Mouse (Mus musculus): Measurements from ENCODE around the gene Mettl21c. TPM values are rescaled to one million over a fixed set of nuclear protein-coding genes. Genes with fewer than 3 reads are reported as not detected.
A peak's percentile ranks its signal among the peaks of the same experiment; 100 is the strongest.

Gene Mettl21c
- polyA plus RNA-seq, 1 experiment = not detected

DNA sequence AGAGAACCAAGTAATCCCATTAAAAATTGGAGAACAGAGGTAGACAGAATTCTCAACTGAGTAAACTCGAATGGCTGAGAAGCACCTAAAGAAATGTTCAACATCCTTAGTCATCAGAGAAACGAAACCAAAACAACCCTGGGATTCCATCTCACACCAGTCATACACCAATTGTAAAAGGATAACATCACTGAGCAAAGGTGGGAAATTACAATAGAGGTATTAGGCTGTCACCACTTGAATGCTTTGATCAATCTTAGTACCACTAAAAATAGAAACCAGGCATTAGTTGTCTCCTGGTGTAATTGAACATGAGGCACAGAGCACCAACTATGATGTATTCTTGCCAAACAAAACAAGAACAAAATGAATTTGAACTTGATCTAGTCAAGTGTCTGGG, 12.4 kb upstream of the Mettl21c start:
- TF ChIP-seq POLR2A (IDR thresholded peaks at IDR 0.05; ENCODE audit: borderline replicate concordance, low read depth, low read length) (no peak), CTCF (IDR thresholded peaks at IDR 0.05; ENCODE audit: low read depth, low read length) (no peak)
- H3K4me1 ChIP-seq (ENCODE audit: control insufficient read depth, insufficient read depth, low read length) = no peaks in the 10 kb centered on the region
- no peak overlapping the region for H3K4me3 ChIP-seq (ENCODE audit: insufficient read depth, low read length)
- H3K27ac ChIP-seq (ENCODE audit: insufficient read depth, low read depth, low read length) = no peak overlapping the region

DNA sequence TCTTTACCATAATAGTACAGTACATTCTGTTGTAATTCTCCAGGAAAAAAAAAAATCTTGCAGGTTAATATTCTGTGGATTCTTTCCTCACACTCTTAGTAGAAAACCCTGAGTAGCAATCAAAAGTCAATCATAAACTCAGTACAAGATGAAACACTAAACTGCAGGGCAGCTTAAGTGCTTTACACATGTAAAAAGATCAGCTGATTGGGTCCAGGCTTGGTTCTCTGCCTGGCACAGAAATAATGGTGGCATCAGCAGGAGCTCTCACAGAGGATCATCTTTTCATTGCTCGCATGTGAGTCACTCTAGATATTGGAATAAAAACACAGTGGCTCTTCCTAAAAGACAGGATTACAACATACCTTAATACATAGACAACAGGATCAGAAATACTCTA, 7.8 kb upstream of the Mettl21c start:
- Histone ChIP-seq H3K4me3 (ENCODE audit: insufficient read depth, low read length) (no peak overlapping the region), H3K27ac (ENCODE audit: insufficient read depth, low read depth, low read length) (no peak overlapping the region), H3K4me1 (ENCODE audit: control insufficient read depth, insufficient read depth, low read length) (no peaks in the 10 kb centered on the region)
- no peak for TF ChIP-seq POLR2A (IDR thresholded peaks at IDR 0.05; ENCODE audit: borderline replicate concordance, low read depth, low read length)
- no peak for TF ChIP-seq CTCF (IDR thresholded peaks at IDR 0.05; ENCODE audit: low read depth, low read length)

DNA sequence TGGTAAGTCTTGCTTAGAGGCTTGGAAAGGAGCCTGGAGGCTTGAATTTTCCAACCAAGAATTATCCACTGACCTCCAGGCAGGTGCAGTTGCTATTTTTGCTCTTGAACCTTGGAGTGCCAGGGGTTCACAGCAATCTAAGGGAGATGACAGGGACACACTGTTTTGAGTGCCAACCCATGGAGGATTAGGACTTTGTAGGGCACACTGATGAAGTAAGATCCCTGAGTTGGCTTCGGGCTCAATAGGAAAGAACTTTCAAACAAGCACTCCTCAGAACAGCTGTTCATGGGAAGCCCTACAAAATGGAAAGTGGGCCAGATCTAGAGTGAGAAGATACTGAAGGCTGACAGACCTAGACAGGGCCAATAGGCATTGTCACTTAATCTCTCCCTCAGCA, 2.8 kb upstream of the Mettl21c start:
- H3K4me3 ChIP-seq (ENCODE audit: insufficient read depth, low read length) = no peak overlapping the region
- H3K27ac ChIP-seq (ENCODE audit: insufficient read depth, low read depth, low read length) = no peak overlapping the region
- no peaks in the 10 kb centered on the region for H3K4me1 ChIP-seq (ENCODE audit: control insufficient read depth, insufficient read depth, low read length)
- TF ChIP-seq POLR2A (IDR thresholded peaks at IDR 0.05; ENCODE audit: borderline replicate concordance, low read depth, low read length) (no peak), CTCF (IDR thresholded peaks at IDR 0.05; ENCODE audit: low read depth, low read length) (no peak)

DNA sequence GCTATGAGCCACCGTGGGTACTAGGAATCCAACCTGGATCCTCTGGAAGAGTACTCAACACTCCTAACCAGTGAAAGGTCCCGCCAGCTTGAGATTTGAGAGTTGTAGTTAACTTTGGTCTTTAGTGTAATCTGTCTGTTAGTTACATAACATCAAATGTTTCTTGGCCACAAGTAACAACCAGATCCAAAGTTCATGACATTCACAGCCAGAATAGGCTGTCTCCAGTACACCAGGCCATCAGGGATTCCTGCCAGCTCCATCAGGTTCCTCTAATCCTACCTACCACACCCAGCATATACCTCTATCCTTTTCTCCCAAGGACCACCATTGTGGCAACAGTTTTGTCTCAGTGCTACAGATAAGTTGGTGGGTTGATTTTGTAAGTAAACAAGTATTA, 4.3 kb downstream of the Mettl21c start:
- no peaks in the 10 kb centered on the region for H3K4me1 ChIP-seq (ENCODE audit: control insufficient read depth, insufficient read depth, low read length)
- H3K27ac ChIP-seq (ENCODE audit: insufficient read depth, low read depth, low read length) = no peak overlapping the region
- no peak for TF ChIP-seq CTCF (IDR thresholded peaks at IDR 0.05; ENCODE audit: low read depth, low read length)
- no peak for TF ChIP-seq POLR2A (IDR thresholded peaks at IDR 0.05; ENCODE audit: borderline replicate concordance, low read depth, low read length)
- H3K4me3 ChIP-seq (ENCODE audit: insufficient read depth, low read length) = no peak overlapping the region

DNA sequence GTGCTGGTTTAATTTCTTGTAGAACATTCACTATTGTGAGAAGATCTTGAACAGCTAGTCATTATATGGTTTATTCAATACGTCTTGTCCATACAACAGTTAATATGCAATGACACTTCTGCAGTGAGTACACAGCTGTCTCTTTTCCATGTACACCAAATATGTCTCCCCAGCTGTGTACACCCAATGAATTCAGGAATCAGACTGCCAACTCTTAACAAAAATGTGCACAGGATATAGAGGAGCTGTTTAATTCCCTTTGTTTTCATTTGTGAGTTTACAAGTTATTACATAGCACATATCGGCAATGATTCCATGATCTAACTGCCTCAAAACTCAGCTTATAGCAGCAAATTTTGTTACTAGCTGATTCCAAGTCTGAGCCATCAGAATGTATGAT, 15.3 kb downstream of the Mettl21c start:
- no peak overlapping the region for H3K27ac ChIP-seq (ENCODE audit: insufficient read depth, low read depth, low read length)
- TF ChIP-seq POLR2A (IDR thresholded peaks at IDR 0.05; ENCODE audit: borderline replicate concordance, low read depth, low read length) = no peak
- no peak for TF ChIP-seq CTCF (IDR thresholded peaks at IDR 0.05; ENCODE audit: low read depth, low read length)
- H3K4me3 ChIP-seq (ENCODE audit: insufficient read depth, low read length) = no peak overlapping the region
- no peaks in the 10 kb centered on the region for H3K4me1 ChIP-seq (ENCODE audit: control insufficient read depth, insufficient read depth, low read length)

DNA sequence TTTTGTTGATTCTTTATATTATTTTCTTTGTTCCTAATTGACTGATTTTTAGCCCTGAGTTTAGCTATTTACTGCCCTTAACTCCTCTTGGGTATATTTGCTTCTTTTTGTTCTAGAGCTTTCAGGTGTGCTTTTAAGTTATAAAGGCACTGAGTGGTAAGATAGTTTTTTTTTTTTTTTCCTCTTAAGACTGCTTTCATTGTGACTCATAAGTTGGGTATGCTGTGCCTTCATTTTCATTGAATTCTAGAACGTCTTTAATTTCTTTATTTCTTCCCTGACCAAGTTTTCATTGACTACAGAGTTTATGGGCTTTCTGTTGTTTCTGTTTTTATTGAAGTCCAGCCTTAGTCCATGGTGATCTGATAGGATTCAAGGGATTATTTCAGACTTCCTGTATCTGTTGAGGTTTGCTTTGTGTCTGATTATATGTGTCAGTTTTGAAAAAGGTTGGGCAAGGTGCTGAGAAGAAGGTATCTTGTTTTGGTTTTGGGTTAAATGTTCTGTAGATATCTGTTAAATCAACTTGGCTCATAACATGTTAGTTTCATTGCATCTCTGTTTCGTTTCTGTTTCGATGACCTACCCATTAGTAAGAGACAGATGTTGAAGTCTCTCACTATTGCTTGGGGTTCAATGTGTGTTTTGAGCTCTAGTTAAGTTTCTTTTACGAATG, 22.8 kb downstream of the Mettl21c start:
- H3K4me3 ChIP-seq (ENCODE audit: insufficient read depth, low read length) = no peak overlapping the region

DNA sequence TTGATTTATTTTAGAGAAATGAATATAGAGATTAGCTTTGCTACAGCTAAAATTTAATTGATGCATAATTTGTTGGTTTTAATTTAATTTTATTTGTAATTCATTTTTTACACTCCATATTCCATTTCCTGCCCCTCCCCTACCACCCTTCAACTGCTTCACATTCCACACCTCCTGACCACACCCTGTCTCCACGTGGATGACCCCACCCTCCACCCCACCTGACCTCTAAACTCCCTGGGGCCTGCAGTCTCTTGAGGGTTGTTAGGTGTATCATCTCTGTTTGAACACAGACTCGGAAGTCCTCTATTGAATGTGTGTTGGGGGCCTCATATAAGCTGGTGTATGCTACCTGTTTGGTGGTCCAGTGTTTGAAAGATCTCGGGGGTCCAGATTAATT, 48.7 kb downstream of the Mettl21c start:
- no peak overlapping the region for H3K27ac ChIP-seq (ENCODE audit: insufficient read depth, low read depth, low read length)
- TF ChIP-seq CTCF (IDR thresholded peaks at IDR 0.05; ENCODE audit: low read depth, low read length) = no peak
- TF ChIP-seq POLR2A (IDR thresholded peaks at IDR 0.05; ENCODE audit: borderline replicate concordance, low read depth, low read length) = no peak
- H3K4me3 ChIP-seq (ENCODE audit: insufficient read depth, low read length) = no peak overlapping the region
- H3K4me1 ChIP-seq (ENCODE audit: control insufficient read depth, insufficient read depth, low read length) = no peaks in the 10 kb centered on the region

More for the DNA sequence above, 22.8 kb downstream of the Mettl21c start:
- Histone ChIP-seq H3K4me1 (ENCODE audit: control insufficient read depth, insufficient read depth, low read length) (no peaks in the 10 kb centered on the region), H3K27ac (ENCODE audit: insufficient read depth, low read depth, low read length) (no peak overlapping the region)
- no peak for TF ChIP-seq POLR2A (IDR thresholded peaks at IDR 0.05; ENCODE audit: borderline replicate concordance, low read depth, low read length)
- TF ChIP-seq CTCF (IDR thresholded peaks at IDR 0.05; ENCODE audit: low read depth, low read length) = no peak

DNA sequence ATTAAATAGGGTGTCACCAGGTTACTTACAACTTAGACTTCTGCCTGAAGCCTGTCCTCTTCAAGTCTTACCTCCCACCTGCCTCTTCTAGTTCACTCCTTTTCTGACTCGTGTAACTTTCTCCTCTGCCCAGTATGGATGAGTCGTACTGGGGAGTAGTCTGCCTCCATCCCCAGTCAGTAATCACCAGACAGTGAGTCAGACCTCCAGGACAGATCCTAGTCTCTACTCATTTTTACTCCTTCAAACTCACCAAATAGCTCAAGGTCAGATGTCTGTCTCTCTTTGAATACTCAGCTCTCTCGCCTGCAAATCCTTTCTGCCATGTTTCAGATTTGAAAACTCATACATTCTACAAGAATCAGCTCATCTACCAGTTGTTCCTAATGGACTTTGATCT, 50.5 kb downstream of the Mettl21c start:
- H3K4me1 ChIP-seq (ENCODE audit: control insufficient read depth, insufficient read depth, low read length) = no peaks in the 10 kb centered on the region
- no peak overlapping the region for H3K4me3 ChIP-seq (ENCODE audit: insufficient read depth, low read length)
- H3K27ac ChIP-seq (ENCODE audit: insufficient read depth, low read depth, low read length) = peak overlapping the region; percentile 2; the same call in 1 of the 2 replicates
- TF ChIP-seq POLR2A (IDR thresholded peaks at IDR 0.05; ENCODE audit: borderline replicate concordance, low read depth, low read length) (no peak), CTCF (IDR thresholded peaks at IDR 0.05; ENCODE audit: low read depth, low read length) (no peak)

DNA sequence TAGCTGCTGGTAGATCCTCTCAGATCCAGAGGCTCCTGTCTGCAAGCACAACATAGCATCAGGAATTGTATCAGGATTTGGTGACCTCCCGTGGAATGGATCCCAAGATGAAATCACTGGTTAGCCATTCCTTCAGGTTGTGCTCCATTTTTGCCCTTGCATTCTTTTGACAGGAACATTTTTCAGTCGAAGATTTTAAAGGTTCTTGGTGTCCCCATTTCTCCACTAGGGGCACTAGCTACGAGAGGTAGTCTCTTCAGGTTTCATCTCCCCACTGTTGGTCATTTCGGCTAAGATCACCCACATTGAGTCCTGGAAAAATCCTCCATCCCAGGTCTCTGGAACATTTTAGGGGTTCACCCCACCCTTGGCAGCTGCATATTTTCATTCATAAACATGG, 53.1 kb downstream of the Mettl21c start:
- Histone ChIP-seq H3K4me1 (ENCODE audit: control insufficient read depth, insufficient read depth, low read length) (no peaks in the 10 kb centered on the region), H3K4me3 (ENCODE audit: insufficient read depth, low read length) (no peak overlapping the region), H3K27ac (ENCODE audit: insufficient read depth, low read depth, low read length) (no peak overlapping the region)
- 0 out of 2 replicates have a peak, but pooled peaks have one; percentile 11 for TF ChIP-seq CTCF (IDR thresholded peaks at IDR 0.05; ENCODE audit: low read depth, low read length)
- no peak for TF ChIP-seq POLR2A (IDR thresholded peaks at IDR 0.05; ENCODE audit: borderline replicate concordance, low read depth, low read length)

DNA sequence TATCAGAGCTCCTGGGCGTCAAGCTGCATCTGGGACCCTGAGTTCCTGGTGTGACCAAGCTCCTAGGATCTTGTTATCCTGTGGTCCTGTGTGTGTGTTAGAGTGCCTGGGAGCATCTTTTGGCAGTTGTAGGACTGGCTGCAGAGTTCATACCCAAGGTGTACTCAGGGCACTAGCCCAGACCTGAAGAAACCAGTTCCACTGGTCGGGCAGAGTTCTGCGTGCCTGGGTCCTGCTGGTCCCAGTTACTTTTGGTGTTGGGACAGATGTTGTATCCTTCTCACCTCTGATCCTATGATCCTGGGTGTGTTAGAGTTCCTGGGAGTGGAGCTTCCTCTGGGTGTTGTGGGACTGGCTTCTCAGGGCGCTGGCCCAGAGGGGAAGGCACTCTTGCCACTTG, 55.5 kb downstream of the Mettl21c start:
- H3K4me3 ChIP-seq (ENCODE audit: insufficient read depth, low read length) = no peak overlapping the region
- TF ChIP-seq POLR2A (IDR thresholded peaks at IDR 0.05; ENCODE audit: borderline replicate concordance, low read depth, low read length) (no peak), CTCF (IDR thresholded peaks at IDR 0.05; ENCODE audit: low read depth, low read length) (no peak)
- no peak overlapping the region for H3K27ac ChIP-seq (ENCODE audit: insufficient read depth, low read depth, low read length)
- H3K4me1 ChIP-seq (ENCODE audit: control insufficient read depth, insufficient read depth, low read length) = no peaks in the 10 kb centered on the region

Other genes starting within 250 kb of the Mettl21c start
- gene Uxs1, start 192.2 kb downstream of the Mettl21c start, polyA plus RNA-seq (2012; ENCODE audit: insufficient read depth, insufficient read length, missing spikeins) = 16.1 and 16.3 TPM in 2 replicates
- 57.1 and 58.7 TPM in 2 replicates for gene Tpp2, start 86.4 kb downstream of the Mettl21c start, polyA plus RNA-seq (2012; ENCODE audit: insufficient read depth, insufficient read length, missing spikeins)
- not detected in 2 replicates for gene Gm8251, start 41.9 kb upstream of the Mettl21c start, polyA plus RNA-seq (2012; ENCODE audit: insufficient read depth, insufficient read length, missing spikeins)
- gene Tex30, start 82.4 kb upstream of the Mettl21c start, polyA plus RNA-seq (2012; ENCODE audit: insufficient read depth, insufficient read length, missing spikeins) = 12.5 and 14.6 TPM in 2 replicates
- 13.0 and 15.3 TPM in 2 replicates for gene Kdelc1, start 98.8 kb upstream of the Mettl21c start, polyA plus RNA-seq (2012; ENCODE audit: insufficient read depth, insufficient read length, missing spikeins)
- 12.1 and 13.7 TPM in 2 replicates for gene Bivm, start 98.9 kb upstream of the Mettl21c start, polyA plus RNA-seq (2012; ENCODE audit: insufficient read depth, insufficient read length, missing spikeins)
- gene Ercc5, start 127.7 kb upstream of the Mettl21c start, polyA plus RNA-seq (2012; ENCODE audit: insufficient read depth, insufficient read length, missing spikeins) = 14.5 and 17.3 TPM in 2 replicates
- gene Mettl21e, start 198.9 kb upstream of the Mettl21c start, polyA plus RNA-seq (2012; ENCODE audit: insufficient read depth, insufficient read length, missing spikeins) = not detected in 2 replicates